Mouse (Mus musculus) liver, adult 2 months (tissue): ENCODE measurements around the gene Dis3l2.

Experiments used
- CTCF ChIP-seq: fragments of 200-500 bp; IDR thresholded peaks from 2 replicates; pipeline ENCODE4 v1.5.1; 2011; ENCODE audit warnings: low read depth, low read length, control low read depth
- POLR2A ChIP-seq: fragments of 200-500 bp; IDR thresholded peaks from 2 replicates; pipeline ENCODE4 v1.6.1; 2011; ENCODE audit warnings: low read length, control low read depth; ENCODE audit not compliant: insufficient read depth; ENCODE audit errors: extremely low read depth

GRCm38 (mm10) chr1:86972693-86973092 lies 269.1 kb downstream of the Dis3l2 start:
- TF ChIP-seq CTCF (no peak; the same call in 1 of the 2 replicates), POLR2A (no peak)
